Mouse (Mus musculus): ENCODE data around the gene Ptprg. TPM values are rescaled to one million over a fixed set of nuclear protein-coding genes. Genes with fewer than 3 reads are reported as not detected.

The Ptprg gene
- polyA plus RNA-seq, 1 experiment from 2014 or later = 33.7 TPM

DNA sequence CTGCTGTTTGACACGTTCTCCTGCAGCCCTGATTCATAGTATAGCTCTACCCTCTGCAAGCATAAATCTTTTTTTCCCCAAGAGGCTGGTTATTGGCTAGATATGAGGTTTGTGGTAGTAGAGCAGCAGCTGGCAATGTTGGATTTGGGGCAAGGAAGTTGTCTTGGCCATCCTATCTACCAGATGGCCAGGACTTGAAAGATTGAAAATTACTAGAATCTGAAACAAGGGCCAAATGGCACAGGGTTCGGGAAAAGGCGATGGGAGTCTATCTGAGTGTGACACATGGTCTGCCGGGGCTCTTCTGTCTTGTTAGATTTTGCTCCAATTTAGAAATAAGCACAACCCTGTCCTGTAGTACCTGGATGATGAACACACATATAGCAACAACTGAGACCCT lies 531.7 kb downstream of the Ptprg start:
- Histone ChIP-seq H3K9ac (ENCODE audit: low read length) (no peak overlapping the region), H3K36me3 (ENCODE audit: control insufficient read depth, insufficient read depth, low read length) (no peaks in the 10 kb centered on the region), H3K4me1 (ENCODE audit: control insufficient read depth, insufficient read depth, low read length) (peaks cover 34% of the 10 kb centered on the region), H3K9me3 (ENCODE audit: control insufficient read depth, low read length) (no peaks in the 10 kb centered on the region), H3K4me3 (ENCODE audit: low read depth, low read length) (no peak overlapping the region), H3K4me2 (no peak overlapping the region), H3K27me3 (ENCODE audit: control insufficient read depth, insufficient read depth, low read length) (no peaks in the 10 kb centered on the region), H3K27ac (ENCODE audit: low read depth, low read length) (no peak overlapping the region)
- no peak for ATAC-seq (ENCODE audit: low FRiP score)
- no peak for DNase-seq (ENCODE audit: low spot score, missing footprints)
- 92% methylated on average over 4 of the region's 4 CpGs for WGBS

DNA sequence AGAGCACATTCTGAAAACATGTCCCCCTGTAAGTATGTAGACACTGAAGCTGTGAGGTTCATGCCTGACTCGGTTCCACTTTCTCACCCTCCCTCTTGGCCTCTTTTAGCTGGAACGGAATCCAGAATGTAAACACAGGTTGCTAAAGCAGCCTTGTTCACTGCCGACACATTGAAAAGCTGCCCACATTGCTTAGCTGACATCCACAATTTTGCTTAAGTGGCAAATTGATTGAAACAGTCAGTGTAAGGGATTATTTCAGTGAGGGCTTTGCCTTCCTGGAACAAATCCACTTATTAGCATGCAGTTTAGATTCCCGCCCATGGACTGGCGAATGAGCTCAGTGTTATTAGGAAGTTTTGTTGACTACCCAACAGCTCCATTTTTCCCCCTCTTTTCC lies 532.8 kb downstream of the Ptprg start:
- no peak overlapping the region; the same call in 1 of the 2 replicates for H3K27ac ChIP-seq (ENCODE audit: low read depth, low read length)
- WGBS = 35% methylated on average over 5 of the region's 5 CpGs
- peak; percentile 82 for DNase-seq (ENCODE audit: low spot score, missing footprints)
- H3K4me2 ChIP-seq = no peak overlapping the region
- no peaks in the 10 kb centered on the region for H3K36me3 ChIP-seq (ENCODE audit: control insufficient read depth, insufficient read depth, low read length)
- 0 out of 2 replicates have a peak, but pooled peaks have one; percentile 17 for ATAC-seq (ENCODE audit: low FRiP score)
- peaks cover 34% of the 10 kb centered on the region for H3K4me1 ChIP-seq (ENCODE audit: control insufficient read depth, insufficient read depth, low read length)
- no peaks in the 10 kb centered on the region for H3K27me3 ChIP-seq (ENCODE audit: control insufficient read depth, insufficient read depth, low read length)
- no peak overlapping the region for H3K4me3 ChIP-seq (ENCODE audit: low read depth, low read length)
- no peak overlapping the region for H3K9ac ChIP-seq (ENCODE audit: low read length)
- H3K9me3 ChIP-seq (ENCODE audit: control insufficient read depth, low read length) = no peaks in the 10 kb centered on the region

DNA sequence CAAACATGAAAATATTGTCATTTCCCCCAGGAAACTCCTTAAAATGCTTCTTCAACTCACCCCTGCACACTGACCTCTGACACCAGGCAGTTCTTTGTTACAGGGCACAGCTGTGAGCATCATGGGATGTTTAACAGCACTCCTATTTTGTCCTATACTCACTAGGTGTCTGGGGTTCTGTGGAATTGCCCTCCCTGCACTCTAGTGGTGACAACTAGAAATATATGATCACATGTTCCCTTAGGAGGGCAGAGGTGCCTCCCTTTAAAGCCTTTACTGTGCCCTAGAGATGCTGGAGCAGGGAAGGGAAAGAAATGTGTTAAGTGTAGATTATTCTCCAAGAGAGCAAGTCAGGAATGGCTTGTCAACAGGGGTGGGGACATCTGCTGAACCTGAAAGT lies 536.6 kb downstream of the Ptprg start:
- peak; percentile 60 for DNase-seq (ENCODE audit: low spot score, missing footprints)
- H3K9ac ChIP-seq (ENCODE audit: low read length) = no peak overlapping the region
- ATAC-seq (ENCODE audit: low FRiP score) = no peak

DNA sequence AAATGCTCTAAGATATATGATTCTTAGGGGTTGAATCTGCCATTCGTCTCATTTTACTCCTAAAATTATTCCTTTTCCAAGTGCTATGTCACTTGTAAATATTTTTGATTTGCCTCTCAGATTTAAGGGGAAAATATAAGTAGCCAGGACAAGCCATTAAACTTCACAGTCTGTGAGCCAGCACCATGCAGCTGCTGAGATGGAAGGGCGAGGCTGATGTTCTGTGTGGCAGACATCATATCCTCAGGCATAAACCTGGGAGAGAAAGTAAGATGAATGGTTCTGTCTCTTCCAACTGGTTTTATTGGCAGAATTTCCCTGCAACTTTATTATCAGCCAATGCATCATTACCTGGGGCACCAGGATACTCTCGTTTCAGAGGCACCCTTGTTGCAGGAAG lies 538.4 kb downstream of the Ptprg start:
- DNase-seq (ENCODE audit: low spot score, missing footprints) = peak; percentile 8
- WGBS = 89% methylated on average over 3 of the region's 3 CpGs

More for the DNA sequence above, 536.6 kb downstream of the Ptprg start:
- H3K4me2 ChIP-seq = no peak overlapping the region
- H3K36me3 ChIP-seq (ENCODE audit: control insufficient read depth, insufficient read depth, low read length) = no peaks in the 10 kb centered on the region
- no peaks in the 10 kb centered on the region for H3K27me3 ChIP-seq (ENCODE audit: control insufficient read depth, insufficient read depth, low read length)
- H3K4me3 ChIP-seq (ENCODE audit: low read depth, low read length) = no peak overlapping the region
- no peaks in the 10 kb centered on the region for H3K9me3 ChIP-seq (ENCODE audit: control insufficient read depth, low read length)
- peaks cover 11% of the 10 kb centered on the region for H3K4me1 ChIP-seq (ENCODE audit: control insufficient read depth, insufficient read depth, low read length)
- H3K27ac ChIP-seq (ENCODE audit: low read depth, low read length) = no peak overlapping the region

DNA sequence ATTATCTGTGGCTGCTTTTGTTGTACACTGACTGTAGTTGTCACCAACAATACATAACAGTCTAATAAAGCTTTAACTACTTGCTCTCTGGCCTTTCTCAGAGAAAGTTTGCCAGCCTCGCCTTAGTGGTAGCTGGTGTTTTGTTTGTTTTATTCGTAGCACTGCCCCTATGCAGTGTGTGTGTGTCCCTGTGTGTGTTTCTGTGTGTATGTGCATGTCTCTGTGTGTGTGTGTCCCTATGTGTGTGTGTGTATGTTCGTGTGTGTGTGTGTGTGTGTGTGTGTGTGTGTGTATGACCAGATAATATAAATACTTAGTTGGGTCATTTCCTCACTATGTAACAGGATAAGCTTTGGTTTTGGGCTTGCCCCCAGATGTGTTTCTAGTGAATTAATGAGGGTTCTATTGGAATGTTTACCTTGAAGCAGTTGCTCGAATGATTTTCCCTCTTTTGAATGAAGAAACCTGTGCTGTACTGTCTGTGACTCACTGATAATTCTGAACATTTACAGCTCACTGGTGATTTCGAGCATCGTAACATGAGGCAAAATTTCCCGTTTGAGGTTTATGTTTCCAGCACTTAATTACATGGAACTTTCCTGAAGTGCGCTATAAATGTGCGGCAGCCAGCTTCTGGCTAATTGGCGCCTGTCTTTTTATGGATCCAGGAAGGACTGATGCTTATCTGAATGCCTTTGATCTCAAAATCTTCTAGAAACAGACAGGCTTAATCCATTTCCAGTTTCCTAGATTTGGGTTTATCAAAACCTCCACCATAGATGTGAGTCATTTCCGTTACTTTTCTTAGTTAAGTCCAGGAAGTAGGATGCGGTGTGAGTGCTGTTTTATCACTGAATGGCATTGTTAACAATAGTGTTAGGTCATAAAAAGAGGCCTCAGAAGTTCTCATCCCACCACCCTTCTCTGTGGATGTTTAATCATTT lies 546.3 kb downstream of the Ptprg start:
- WGBS = 82% methylated on average over 12 of the region's 12 CpGs
- DNase-seq (ENCODE audit: low spot score, missing footprints) (peak; percentile 64), ATAC-seq (ENCODE audit: low FRiP score) (no peak)
- no peaks in the 10 kb centered on the region for H3K4me1 ChIP-seq (ENCODE audit: control insufficient read depth, insufficient read depth, low read length)
- no peak overlapping the region for H3K4me3 ChIP-seq (ENCODE audit: low read depth, low read length)
- no peaks in the 10 kb centered on the region for H3K9me3 ChIP-seq (ENCODE audit: control insufficient read depth, low read length)
- H3K27me3 ChIP-seq (ENCODE audit: control insufficient read depth, insufficient read depth, low read length) = no peaks in the 10 kb centered on the region
- H3K9ac ChIP-seq (ENCODE audit: low read length) = no peak overlapping the region
- no peaks in the 10 kb centered on the region for H3K36me3 ChIP-seq (ENCODE audit: control insufficient read depth, insufficient read depth, low read length)
- H3K27ac ChIP-seq (ENCODE audit: low read depth, low read length) = no peak overlapping the region
- H3K4me2 ChIP-seq = no peak overlapping the region

More for the DNA sequence above, 538.4 kb downstream of the Ptprg start:
- Histone ChIP-seq H3K4me3 (ENCODE audit: low read depth, low read length) (no peak overlapping the region), H3K9ac (ENCODE audit: low read length) (no peak overlapping the region), H3K4me2 (no peak overlapping the region), H3K36me3 (ENCODE audit: control insufficient read depth, insufficient read depth, low read length) (no peaks in the 10 kb centered on the region), H3K9me3 (ENCODE audit: control insufficient read depth, low read length) (no peaks in the 10 kb centered on the region), H3K27me3 (ENCODE audit: control insufficient read depth, insufficient read depth, low read length) (no peaks in the 10 kb centered on the region), H3K27ac (ENCODE audit: low read depth, low read length) (no peak overlapping the region), H3K4me1 (ENCODE audit: control insufficient read depth, insufficient read depth, low read length) (no peaks in the 10 kb centered on the region)
- no peak for ATAC-seq (ENCODE audit: low FRiP score)

DNA sequence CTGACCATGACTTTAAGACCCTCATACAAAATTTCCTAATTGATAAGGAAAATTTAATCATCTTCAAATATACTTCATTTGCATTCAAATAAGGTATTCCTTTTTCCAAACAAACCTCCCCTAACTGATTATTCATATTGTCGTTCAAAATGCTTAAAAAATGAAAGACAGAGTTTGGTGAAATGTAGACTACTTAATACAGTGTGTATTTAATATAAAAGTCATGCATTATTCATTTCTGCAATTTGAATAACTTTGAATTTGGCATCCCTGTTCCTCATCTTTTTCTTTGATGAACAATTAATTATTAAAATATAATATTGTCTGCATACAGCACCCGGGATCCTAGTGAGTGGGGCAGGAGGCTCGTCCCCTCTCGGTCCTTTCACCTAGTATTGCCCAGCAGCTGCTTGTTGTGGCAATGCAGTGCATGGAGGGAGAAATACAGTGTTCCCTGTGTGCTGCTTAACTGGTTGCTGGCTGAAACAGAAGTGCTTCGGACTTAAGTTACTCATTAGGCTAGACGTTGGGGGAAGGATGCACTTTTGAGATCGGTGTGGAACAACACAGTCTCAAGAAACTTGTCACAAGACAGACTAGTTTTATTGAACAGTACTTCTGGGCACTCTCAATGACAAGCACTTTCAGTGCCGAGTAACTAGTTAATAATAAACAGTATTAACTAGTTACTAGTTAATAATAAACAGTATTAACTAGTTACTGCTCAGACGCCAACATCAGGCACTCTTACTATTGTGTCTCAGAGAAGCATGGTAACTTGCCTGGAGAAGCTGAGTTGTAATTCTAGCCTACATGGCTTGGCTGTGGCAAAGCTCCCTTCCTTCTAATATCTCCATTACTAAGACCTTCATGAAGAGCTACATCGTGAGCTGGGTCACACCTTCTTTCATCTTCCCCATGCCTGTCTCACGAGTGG lies 549.3 kb downstream of the Ptprg start:
- Histone ChIP-seq H3K4me3 (ENCODE audit: low read depth, low read length) (no peak overlapping the region), H3K9me3 (ENCODE audit: control insufficient read depth, low read length) (no peaks in the 10 kb centered on the region), H3K36me3 (ENCODE audit: control insufficient read depth, insufficient read depth, low read length) (no peaks in the 10 kb centered on the region), H3K4me2 (no peak overlapping the region), H3K27ac (ENCODE audit: low read depth, low read length) (no peak overlapping the region), H3K9ac (ENCODE audit: low read length) (no peak overlapping the region), H3K27me3 (ENCODE audit: control insufficient read depth, insufficient read depth, low read length) (no peaks in the 10 kb centered on the region), H3K4me1 (ENCODE audit: control insufficient read depth, insufficient read depth, low read length) (no peaks in the 10 kb centered on the region)
- 84% methylated on average over 11 of the region's 11 CpGs for WGBS
- ATAC-seq (ENCODE audit: low FRiP score) = no peak
- peak; percentile 75 for DNase-seq (ENCODE audit: low spot score, missing footprints)

DNA sequence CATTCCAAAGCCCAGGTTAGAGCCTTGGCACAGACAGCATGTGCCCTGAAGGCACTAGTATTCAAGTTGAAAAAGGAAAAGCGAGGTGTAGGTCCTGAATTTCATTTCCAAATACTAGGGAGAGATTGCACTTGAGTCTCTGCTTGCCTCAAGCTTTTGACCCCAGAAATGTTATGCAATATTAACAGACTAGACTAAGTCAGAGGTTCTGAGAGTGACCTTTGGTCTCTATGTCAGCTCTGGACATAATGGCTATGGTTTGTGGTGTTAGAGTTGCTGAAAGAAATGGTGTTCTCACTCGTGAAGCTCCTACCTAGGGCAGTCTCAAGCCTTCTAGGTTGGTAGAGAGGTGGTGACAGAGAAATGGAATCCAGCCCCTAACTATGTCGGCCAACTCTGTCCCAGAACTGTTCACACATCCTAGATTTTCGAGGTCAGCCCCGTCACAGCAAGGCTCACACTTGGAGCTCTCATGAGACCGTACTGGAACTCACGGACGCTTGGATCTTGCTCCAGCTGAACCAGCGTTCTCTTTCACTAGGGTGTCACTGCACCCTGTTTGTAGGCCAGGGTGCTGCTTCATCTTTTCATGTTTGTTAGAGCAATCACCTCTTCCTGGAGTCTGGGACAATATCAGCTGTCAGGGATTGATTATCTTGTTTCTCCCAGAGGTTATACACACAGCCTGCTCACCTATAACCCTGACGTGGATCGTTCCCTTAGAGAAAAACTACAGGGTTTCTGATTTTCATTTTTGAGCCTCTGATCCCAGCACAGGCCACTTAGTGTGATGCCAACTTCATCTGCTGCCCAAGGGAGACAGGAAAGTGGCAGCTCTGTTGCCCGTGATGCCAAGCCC lies 551.2 kb downstream of the Ptprg start:
- Histone ChIP-seq H3K4me1 (ENCODE audit: control insufficient read depth, insufficient read depth, low read length) (no peaks in the 10 kb centered on the region), H3K27ac (ENCODE audit: low read depth, low read length) (no peak overlapping the region), H3K27me3 (ENCODE audit: control insufficient read depth, insufficient read depth, low read length) (no peaks in the 10 kb centered on the region), H3K4me2 (no peak overlapping the region), H3K36me3 (ENCODE audit: control insufficient read depth, insufficient read depth, low read length) (no peaks in the 10 kb centered on the region), H3K4me3 (ENCODE audit: low read depth, low read length) (no peak overlapping the region), H3K9me3 (ENCODE audit: control insufficient read depth, low read length) (no peaks in the 10 kb centered on the region), H3K9ac (ENCODE audit: low read length) (no peak overlapping the region)
- ATAC-seq (ENCODE audit: low FRiP score) = no peak
- WGBS = 83% methylated on average over 12 of the region's 12 CpGs
- no peak for DNase-seq (ENCODE audit: low spot score, missing footprints)

DNA sequence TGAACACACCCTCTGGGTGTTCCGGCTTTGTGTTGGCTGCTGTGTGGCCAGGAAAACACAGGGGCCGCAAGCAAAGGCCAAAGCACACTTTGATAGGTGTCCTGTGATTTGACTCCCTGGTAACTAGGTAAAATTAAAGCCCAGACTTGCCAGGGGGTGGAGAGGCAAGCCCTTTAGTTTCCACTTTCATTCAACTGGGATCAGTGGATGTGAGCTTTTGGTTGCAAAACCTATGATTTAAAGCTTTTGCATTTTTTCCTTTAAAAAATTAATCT lies 551.8 kb downstream of the Ptprg start:
- no peak for ATAC-seq (ENCODE audit: low FRiP score)

More for the DNA sequence above, 551.8 kb downstream of the Ptprg start:
- no peak overlapping the region for H3K27ac ChIP-seq (ENCODE audit: low read depth, low read length)
- no peaks in the 10 kb centered on the region for H3K9me3 ChIP-seq (ENCODE audit: control insufficient read depth, low read length)
- no peak overlapping the region for H3K4me2 ChIP-seq
- no peak overlapping the region for H3K9ac ChIP-seq (ENCODE audit: low read length)
- no peaks in the 10 kb centered on the region for H3K36me3 ChIP-seq (ENCODE audit: control insufficient read depth, insufficient read depth, low read length)
- no peaks in the 10 kb centered on the region for H3K4me1 ChIP-seq (ENCODE audit: control insufficient read depth, insufficient read depth, low read length)
- WGBS = 85% methylated on average over 2 of the region's 2 CpGs
- no peak overlapping the region for H3K4me3 ChIP-seq (ENCODE audit: low read depth, low read length)
- DNase-seq (ENCODE audit: low spot score, missing footprints) = no peak
- H3K27me3 ChIP-seq (ENCODE audit: control insufficient read depth, insufficient read depth, low read length) = no peaks in the 10 kb centered on the region

Data from midbrain, embryonic 11.5 days (tissue).